Mouse (Mus musculus): ENCODE data around the gene Irs2. TPM values are rescaled to one million over a fixed set of nuclear protein-coding genes. Genes with fewer than 3 reads are reported as not detected.

The Irs2 gene
- polyA plus RNA-seq, 1 experiment from 2014 or later, result 7.2 TPM

GRCm38 (mm10) chr8:10968687-10969086, 39.6 kb downstream of the Irs2 start:
- Histone ChIP-seq H3K4me3 (ENCODE audit: low read depth, low read length) (no peak overlapping the region), H3K9me3 (ENCODE audit: low read length) (no peaks in the 10 kb centered on the region), H3K4me1 (ENCODE audit: insufficient read depth, low read depth, low read length) (peaks cover 9% of the 10 kb centered on the region; the same call in 1 of the 2 replicates), H3K4me2 (replicated peaks; ENCODE audit: low read depth, low read length) (no peak overlapping the region), H3K9ac (replicated peaks; ENCODE audit: low read depth) (no peak overlapping the region), H3K27ac (ENCODE audit: low read length) (no peak overlapping the region), H3K27me3 (replicated peaks; ENCODE audit: insufficient read depth, low read length) (no peaks in the 10 kb centered on the region), H3K36me3 (ENCODE audit: insufficient read depth, low read length) (no peaks in the 10 kb centered on the region)
- no peak for TF ChIP-seq CTCF (IDR thresholded peaks at IDR 0.05)
- no peak for TF ChIP-seq EP300 (IDR thresholded peaks at IDR 0.05)
- DNase-seq (ENCODE audit: low spot score) (no peak), ATAC-seq (no peak)
- WGBS, result 53% methylated on average over 7 of the region's 7 CpGs

- 7% methylated on average over 6 of the region's 6 CpGs for WGBS
Measured at GRCm38 (mm10) chr8:10965401-10966117, 42.7 kb downstream of the Irs2 start.

GRCm38 (mm10) chr8:10964511-10965099, 43.7 kb downstream of the Irs2 start:
- H3K4me1 ChIP-seq (ENCODE audit: insufficient read depth, low read depth, low read length), result peaks cover 20% of the 10 kb centered on the region; the same call in 1 of the 2 replicates
- no peak overlapping the region for H3K4me2 ChIP-seq (replicated peaks; ENCODE audit: low read depth, low read length)
- no peaks in the 10 kb centered on the region for H3K9me3 ChIP-seq (ENCODE audit: low read length)
- DNase-seq (ENCODE audit: low spot score), result peak; percentile 43
- H3K27ac ChIP-seq (ENCODE audit: low read length), result peak overlapping the region; percentile 15; the same call in 1 of the 2 replicates
- WGBS, result 43% methylated on average over 10 of the region's 10 CpGs
- TF ChIP-seq EP300 (IDR thresholded peaks at IDR 0.05), result no peak
- no peak for TF ChIP-seq CTCF (IDR thresholded peaks at IDR 0.05)
- H3K27me3 ChIP-seq (replicated peaks; ENCODE audit: insufficient read depth, low read length), result no peaks in the 10 kb centered on the region; the same call in 1 of the 2 replicates
- H3K9ac ChIP-seq (replicated peaks; ENCODE audit: low read depth), result no peak overlapping the region
- H3K36me3 ChIP-seq (ENCODE audit: insufficient read depth, low read length), result no peaks in the 10 kb centered on the region
- ATAC-seq, result 0 out of 2 replicates have a peak, but pooled peaks have one; percentile 19
- no peak overlapping the region for H3K4me3 ChIP-seq (ENCODE audit: low read depth, low read length)

More at GRCm38 (mm10) chr8:10965401-10966117, 42.7 kb downstream of the Irs2 start:
- peak; percentile 76 for DNase-seq (ENCODE audit: low spot score)
- Histone ChIP-seq H3K27me3 (replicated peaks; ENCODE audit: insufficient read depth, low read length) (no peaks in the 10 kb centered on the region), H3K9ac (replicated peaks; ENCODE audit: low read depth) (no peak overlapping the region), H3K36me3 (ENCODE audit: insufficient read depth, low read length) (no peaks in the 10 kb centered on the region), H3K4me1 (ENCODE audit: insufficient read depth, low read depth, low read length) (peaks cover 16% of the 10 kb centered on the region; the same call in 1 of the 2 replicates), H3K4me3 (ENCODE audit: low read depth, low read length) (no peak overlapping the region), H3K9me3 (ENCODE audit: low read length) (no peaks in the 10 kb centered on the region), H3K4me2 (replicated peaks; ENCODE audit: low read depth, low read length) (no peak overlapping the region), H3K27ac (ENCODE audit: low read length) (no peak overlapping the region)
- no peak for TF ChIP-seq CTCF (IDR thresholded peaks at IDR 0.05)
- peak; percentile 69 for TF ChIP-seq EP300 (IDR thresholded peaks at IDR 0.05)
- peak; percentile 60 for ATAC-seq

- Histone ChIP-seq H3K27me3 (replicated peaks; ENCODE audit: insufficient read depth, low read length) (peaks cover 2% of the 10 kb centered on the region; the same call in 1 of the 2 replicates), H3K4me3 (ENCODE audit: low read depth, low read length) (no peak overlapping the region), H3K27ac (ENCODE audit: low read length) (peak overlapping the region; percentile 3; the same call in 1 of the 2 replicates), H3K9me3 (ENCODE audit: low read length) (no peaks in the 10 kb centered on the region), H3K4me1 (ENCODE audit: insufficient read depth, low read depth, low read length) (peaks cover 20% of the 10 kb centered on the region; the same call in 1 of the 2 replicates), H3K9ac (replicated peaks; ENCODE audit: low read depth) (no peak overlapping the region), H3K36me3 (ENCODE audit: insufficient read depth, low read length) (no peaks in the 10 kb centered on the region), H3K4me2 (replicated peaks; ENCODE audit: low read depth, low read length) (0 out of 2 replicates have a peak overlapping the region, but pooled peaks have one; percentile 1)
- no peak for TF ChIP-seq CTCF (IDR thresholded peaks at IDR 0.05)
- peak; percentile 82 for TF ChIP-seq EP300 (IDR thresholded peaks at IDR 0.05)
- ATAC-seq (peak; percentile 63), DNase-seq (ENCODE audit: low spot score) (peak; percentile 79)
- 15% methylated on average over 8 of the region's 8 CpGs for WGBS
Measured at GRCm38 (mm10) chr8:10961989-10962388, 46.3 kb downstream of the Irs2 start.

GRCm38 (mm10) chr8:10960277-10960819, 47.9 kb downstream of the Irs2 start:
- WGBS, result 21% methylated on average over 15 of the region's 15 CpGs
- no peak overlapping the region for H3K27ac ChIP-seq (ENCODE audit: low read length)
- no peak for DNase-seq (ENCODE audit: low spot score)

More at GRCm38 (mm10) chr8:10960277-10960819, 47.9 kb downstream of the Irs2 start:
- Histone ChIP-seq H3K4me1 (ENCODE audit: insufficient read depth, low read depth, low read length) (peaks cover 20% of the 10 kb centered on the region; the same call in 1 of the 2 replicates), H3K4me3 (ENCODE audit: low read depth, low read length) (no peak overlapping the region), H3K9ac (replicated peaks; ENCODE audit: low read depth) (no peak overlapping the region), H3K27me3 (replicated peaks; ENCODE audit: insufficient read depth, low read length) (peaks cover 6% of the 10 kb centered on the region; the same call in 1 of the 2 replicates), H3K4me2 (replicated peaks; ENCODE audit: low read depth, low read length) (no peak overlapping the region), H3K9me3 (ENCODE audit: low read length) (no peaks in the 10 kb centered on the region), H3K36me3 (ENCODE audit: insufficient read depth, low read length) (no peaks in the 10 kb centered on the region)
- ATAC-seq, result 0 out of 2 replicates have a peak, but pooled peaks have one; percentile 8
- TF ChIP-seq CTCF (IDR thresholded peaks at IDR 0.05), result no peak
- no peak for TF ChIP-seq EP300 (IDR thresholded peaks at IDR 0.05)

All from lung, postnatal 0 days (tissue).